Mouse (Mus musculus) adipocyte (in vitro differentiated cells): ENCODE data around the gene Cenpn.

Source experiments
- DNase-seq: peaks from one replicate; pipeline ENCODE4 v3.0.0-alpha.2; 2016; ENCODE audit warnings: low spot score

Cenpn gene

DNA sequence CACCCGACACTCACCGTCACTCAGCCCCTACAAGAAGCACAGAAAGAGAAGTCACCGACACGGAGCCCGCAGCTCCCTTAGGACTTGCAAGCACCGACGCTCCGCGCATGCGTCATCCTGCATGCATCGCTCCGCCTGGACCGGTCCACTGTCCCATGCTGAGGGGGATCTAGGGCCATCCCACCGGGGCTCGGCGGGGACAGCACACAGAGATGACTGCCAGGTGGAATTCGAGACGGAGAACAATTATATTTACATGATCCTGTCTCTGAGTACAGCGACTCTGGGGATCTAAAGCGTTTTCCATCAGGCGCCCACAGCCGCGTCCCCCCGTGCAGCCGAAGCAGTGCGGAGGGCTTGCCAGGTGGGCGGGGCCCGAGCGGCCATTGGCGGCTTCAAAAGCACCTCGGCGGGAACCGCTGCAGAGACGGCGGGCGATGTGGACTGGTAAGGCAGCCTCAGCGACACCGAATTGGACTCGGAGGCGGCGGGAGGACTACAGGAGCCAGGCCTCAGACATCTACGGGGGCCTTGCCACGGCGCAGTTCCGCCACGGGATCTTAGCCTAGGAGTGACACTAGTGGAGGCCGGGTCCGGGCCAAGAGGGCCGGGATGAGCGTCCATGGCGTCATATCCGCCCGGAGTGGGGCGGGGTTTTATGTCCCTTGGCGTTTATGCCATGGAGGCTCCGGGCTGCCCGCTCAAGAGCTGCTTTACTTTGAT lies at the start of gene Cenpn, which contains the start of gene Cmc2:
Gene Cenpn (plus strand): TSS at position 394 of the 723 bp plus-strand sequence.
Gene Cmc2 (minus strand): TSS at position 119 of the 723 bp plus-strand sequence.
- peak; percentile 98 for DNase-seq

GRCm38 (mm10) chr8:116872761-116873342 lies 48.7 kb upstream of the Cenpn start:
- DNase-seq: peak; percentile 33

- no peak for DNase-seq
Observed at GRCm38 (mm10) chr8:116873586-116873985, 47.9 kb upstream of the Cenpn start.

GRCm38 (mm10) chr8:116873986-116874385 lies 47.5 kb upstream of the Cenpn start:
- no peak for DNase-seq

GRCm38 (mm10) chr8:116875798-116876450 lies 45.6 kb upstream of the Cenpn start:
- DNase-seq: no peak

DNA sequence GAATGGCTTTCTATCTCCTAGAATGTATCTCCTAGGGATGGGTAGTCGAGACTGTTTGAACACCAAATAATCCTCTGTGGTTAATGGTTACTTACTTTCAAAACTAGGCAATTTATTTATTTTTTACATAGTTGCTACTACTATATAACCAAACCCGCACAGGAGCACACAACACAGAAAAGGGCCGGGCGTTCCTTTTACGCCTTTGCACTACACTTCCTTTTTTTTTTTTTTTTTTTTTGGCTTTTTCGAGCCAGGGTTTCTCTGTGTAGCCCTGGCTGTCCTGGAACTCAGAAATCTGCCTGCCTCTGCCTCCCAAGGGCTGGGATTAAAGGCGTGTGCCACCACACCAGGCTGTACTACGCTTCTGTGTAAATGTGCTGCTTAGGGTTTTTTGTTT lies 40.1 kb upstream of the Cenpn start:
- DNase-seq: no peak

- no peak for DNase-seq
Observed at GRCm38 (mm10) chr8:116887813-116888212, 33.7 kb upstream of the Cenpn start.

GRCm38 (mm10) chr8:116891446-116891845 lies 30.1 kb upstream of the Cenpn start:
- DNase-seq: no peak

DNA sequence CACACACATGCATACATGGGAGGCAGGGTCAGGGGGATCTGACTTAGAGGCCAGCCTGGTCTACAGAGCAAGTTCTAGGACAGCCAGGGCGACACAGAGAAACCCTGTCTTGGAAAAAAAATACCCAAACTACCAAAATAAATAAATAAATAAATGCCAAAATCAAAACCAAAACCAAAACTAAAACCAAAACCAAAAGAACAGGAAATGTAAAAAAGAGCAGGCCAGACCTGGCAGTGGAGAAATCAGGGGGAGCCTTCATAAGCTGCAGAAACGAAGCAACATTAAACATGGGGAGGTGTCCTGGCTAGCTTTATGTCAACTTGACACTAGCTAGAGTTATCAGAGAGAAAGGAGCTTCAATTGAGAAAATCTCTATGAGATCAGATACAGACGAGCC lies 29.4 kb upstream of the Cenpn start:
- no peak for DNase-seq

GRCm38 (mm10) chr8:116892636-116893035 lies 28.9 kb upstream of the Cenpn start:
- no peak for DNase-seq

DNA sequence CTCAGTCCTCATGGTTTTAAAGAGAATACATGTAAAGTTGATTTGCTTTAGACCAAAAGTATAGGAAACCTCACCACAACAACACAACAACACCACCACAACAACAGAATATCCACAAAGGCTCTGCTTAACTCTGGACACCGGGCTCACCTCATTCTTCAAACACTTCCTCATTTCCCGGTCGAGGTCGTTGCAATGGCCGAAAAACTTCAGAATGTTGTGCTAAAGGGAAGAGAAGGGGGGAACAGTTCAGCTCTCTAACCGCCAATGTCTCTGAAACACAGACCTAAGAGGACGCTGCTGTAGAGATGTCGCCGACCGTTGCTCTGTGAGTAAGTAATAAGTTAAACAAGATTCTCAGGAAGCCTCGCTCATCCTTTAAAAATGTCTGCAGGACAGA lies 27.6 kb upstream of the Cenpn start:
- no peak for DNase-seq

DNA sequence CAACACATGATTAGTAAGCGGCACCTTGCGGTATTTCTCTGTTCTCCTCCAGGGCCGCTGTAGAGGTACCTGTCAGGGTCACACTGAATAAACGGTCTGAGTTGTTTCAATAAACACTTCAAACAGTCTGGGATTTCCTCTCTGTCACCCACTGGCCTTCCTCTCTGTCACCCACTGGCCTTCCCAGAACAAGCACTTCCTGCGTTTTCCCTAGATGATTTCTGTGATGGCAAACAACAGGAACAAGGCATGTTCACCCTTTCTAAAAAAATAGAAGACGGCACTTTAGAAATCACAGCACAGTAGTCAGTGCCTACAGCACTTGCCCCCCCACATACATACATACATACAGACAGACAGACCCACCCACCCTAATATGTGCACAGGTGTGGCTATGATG lies 26.0 kb upstream of the Cenpn start:
- DNase-seq: no peak

DNA sequence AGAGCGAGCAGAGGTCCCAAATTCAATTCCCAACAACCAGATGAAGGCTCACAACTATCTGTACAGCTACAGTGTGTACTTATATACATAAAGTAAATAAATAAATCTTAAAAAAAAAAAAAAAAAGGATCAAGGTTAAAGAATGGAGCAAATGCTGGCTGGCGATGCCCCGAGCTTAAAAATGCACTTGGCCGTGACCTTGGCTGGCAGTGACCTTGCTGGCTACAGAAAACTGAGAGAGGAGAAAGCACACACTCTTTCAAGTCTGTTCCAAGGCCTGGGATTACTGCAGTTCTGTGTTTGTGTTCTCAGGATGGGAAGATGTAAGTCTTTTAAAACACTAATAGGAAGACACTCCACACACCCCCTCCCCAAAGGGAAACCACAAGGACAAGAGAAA lies 16.8 kb upstream of the Cenpn start:
- no peak for DNase-seq

DNA sequence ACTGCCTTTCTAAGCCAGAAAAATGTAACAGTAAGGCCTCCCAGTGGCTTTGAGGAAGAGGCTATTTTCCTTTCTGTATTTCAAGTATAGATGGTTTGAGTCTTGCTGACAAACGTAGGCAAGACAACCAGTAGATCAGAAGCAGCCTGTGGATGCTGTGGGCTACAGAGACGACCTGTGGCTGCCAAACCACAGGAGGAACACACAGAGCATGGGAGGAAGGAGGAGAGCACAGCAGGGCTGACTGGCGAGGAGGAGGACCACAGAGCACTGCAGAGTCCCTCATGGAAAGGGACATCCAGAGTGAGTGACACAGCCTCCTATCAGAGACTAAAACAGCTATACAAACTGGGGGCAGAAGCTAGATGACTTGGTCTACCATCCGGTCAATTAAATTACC lies 16.3 kb upstream of the Cenpn start:
- no peak for DNase-seq

- no peak for DNase-seq
Observed at GRCm38 (mm10) chr8:116905836-116906235, 15.7 kb upstream of the Cenpn start.

DNA sequence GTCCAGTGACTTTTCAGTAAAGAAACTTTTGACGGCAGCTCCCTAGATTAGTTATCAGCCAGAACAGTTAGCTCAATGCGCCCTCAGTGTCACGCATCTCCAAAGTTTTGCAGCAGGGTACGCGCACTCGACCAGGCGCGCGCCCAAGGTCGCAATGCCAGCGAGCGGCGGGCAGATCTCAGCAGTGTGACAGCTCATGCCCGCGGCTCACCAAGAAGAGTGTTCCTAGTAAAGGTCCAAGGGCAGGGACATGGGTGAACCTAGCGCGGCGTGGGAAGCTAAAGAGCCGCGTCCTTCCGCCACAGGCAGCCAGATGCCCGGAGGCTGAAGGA lies 559 bp upstream of the Cenpn start:
- no peak for DNase-seq

DNA sequence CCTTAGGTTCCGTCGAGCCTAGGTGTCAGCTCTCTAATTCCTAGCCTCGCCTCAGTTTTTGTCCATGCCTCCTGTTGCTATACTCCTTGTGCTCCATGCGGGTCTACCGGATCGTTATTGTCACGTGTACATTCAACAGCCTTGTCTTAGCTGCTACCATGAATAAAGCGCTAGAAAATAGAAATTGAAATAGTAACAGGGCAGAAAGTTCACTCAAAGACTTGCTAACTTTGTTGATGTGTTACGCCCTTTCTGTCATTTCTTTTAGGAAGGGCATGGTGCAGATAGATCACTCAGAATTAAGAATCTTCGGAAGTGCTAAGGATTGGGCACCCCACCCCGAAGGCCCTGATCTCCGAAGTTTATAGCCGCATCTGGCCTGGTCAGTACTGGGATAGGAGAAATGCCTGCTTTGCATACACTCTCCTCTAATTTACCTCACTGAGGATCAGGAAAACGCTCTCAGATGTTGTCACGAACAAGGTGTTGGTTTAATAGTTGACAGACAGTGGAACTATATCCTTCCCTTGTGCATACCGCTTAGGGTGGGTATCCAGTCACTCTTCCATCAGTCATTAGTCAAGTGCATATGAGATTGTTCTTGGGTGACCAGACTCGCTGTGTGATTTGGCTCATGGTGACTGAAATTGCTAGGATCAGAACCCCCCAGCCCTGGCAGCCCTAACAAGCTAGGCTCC lies 679 bp downstream of the Cenpn start:
- DNase-seq: no peak

GRCm38 (mm10) chr8:116923526-116923925 lies 2.0 kb downstream of the Cenpn start:
- DNase-seq: no peak

DNA sequence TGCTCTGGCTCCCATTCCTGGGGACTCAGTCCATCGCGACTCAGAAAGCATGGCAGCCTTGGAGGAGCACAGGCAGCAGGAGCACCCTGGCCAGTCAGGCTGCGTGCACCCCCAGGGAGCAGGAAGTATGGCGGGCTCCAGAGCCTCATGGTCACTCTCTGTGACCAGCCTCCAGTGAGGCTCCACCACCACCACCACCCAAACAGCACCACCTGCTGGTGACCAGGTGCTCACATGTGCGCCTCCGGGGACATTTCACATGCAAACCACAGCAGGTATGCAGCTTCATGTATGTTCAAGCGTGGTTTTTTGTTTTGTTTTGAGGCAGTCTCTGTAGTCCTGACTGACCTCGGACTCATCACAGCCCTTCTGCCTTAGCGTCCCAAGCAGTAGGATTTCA lies 6.3 kb downstream of the Cenpn start:
- DNase-seq: no peak

GRCm38 (mm10) chr8:116928588-116928987 lies 7.1 kb downstream of the Cenpn start:
- no peak for DNase-seq

DNA sequence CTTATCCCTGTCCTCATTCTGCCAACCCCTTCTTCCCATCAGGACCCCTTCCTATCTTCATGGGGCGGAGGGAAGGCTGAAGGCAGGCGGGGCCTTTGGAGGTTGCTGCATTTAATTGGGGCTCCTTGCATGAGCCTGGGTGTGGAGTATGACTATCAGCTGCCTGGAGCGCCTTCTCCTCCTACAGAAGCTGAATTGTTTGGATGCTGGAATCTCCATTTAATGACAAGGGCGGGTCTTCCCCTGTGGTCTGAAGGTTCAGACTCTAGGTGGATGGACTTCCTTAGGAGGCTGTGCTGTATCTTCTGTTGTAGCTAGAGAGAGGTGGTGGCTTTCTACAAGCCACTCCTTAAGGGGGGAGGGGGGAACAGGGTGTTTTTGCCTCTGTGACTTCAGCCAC lies 13.4 kb downstream of the Cenpn start:
- DNase-seq: no peak

DNA sequence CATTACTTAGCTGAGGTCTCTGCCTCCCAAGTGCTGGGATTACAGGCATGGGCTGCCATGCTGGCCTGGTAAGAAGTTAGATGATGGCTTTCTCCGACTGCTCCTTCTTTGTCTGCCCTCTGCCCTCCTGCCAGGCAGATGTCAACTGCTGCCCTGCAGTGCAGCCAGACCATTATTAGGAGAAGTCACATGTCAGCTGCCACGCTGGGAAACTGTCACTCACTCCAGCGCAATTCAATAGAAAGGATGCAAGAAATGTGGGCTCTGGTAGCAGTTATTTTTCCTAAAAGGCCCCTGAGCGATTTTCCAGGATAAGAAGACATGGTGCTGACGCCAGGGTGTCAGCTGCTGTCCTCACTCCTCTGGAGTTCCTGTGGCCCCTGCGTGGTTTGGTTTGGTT lies 14.0 kb downstream of the Cenpn start:
- DNase-seq: no peak
